Mouse (Mus musculus) liver, postnatal 0 days (tissue): ENCODE measurements around the gene Sall2.

Experiments used
- CTCF ChIP-seq: sonication (generic); IDR thresholded peaks from 2 replicates; pipeline ENCODE4 v1.5.1; 2016; ENCODE audit warnings: antibody characterized with exemption, low read depth
- EP300 ChIP-seq: IDR thresholded peaks from 2 replicates; pipeline ENCODE4 v1.6.1; 2016; ENCODE audit warnings: antibody characterized with exemption, low read depth, mild to moderate bottlenecking

DNA sequence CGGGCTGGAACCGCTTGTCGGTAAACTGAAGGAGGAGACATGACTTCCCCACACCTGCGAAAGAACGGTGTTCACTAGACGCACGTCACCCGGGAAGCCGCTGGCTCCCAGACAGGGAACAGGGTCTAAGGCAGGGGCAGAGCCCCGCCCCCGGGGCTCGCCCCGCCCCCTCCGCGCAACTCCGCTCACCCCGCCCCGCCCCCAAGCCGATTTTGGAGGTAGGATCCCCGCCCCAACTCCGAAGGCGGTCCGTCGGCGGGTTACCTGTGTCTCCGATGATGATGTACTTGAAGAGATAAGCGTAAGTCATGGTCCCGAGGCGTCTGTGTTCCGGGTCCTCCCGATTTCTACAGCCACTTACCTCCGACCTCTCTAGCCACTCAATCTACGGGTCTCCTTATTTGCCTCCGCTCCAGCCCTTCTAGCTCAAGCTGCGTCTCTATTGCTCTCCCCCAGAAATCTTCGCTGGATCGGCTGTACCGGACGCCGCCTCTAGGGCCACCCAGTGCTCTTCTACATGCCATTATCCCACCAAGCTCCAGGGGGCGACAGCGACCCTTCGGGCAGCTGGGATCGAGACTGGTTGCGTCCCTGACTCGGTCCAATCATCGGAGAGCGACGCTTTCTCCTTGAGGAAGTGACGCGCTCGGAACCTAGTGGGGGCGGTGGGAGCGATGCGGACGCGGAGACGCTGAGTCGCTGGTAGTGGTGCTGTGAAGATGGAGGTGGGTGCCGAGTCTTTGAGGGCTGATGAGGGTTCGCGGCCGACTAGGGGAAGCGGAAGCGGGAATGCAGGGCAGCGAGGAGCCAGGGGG, 49.4 kb downstream of the Sall2 start, which contains the start of the genes Tox4 and Rab2b:
- peak; percentile 100 for TF ChIP-seq CTCF
- no peak; the same call in 1 of the 2 replicates for TF ChIP-seq EP300
